Mouse (Mus musculus) lung, postnatal 36 days (tissue): ENCODE measurements around the gene Ppp1r18.
A peak's percentile ranks its signal among the peaks of the same experiment; 100 is the strongest.

Experiments
- DNase-seq: peaks from one replicate; pipeline ENCODE4 v3.0.0; 2022; ENCODE audit warnings: mixed read lengths

The Ppp1r18 gene

DNA sequence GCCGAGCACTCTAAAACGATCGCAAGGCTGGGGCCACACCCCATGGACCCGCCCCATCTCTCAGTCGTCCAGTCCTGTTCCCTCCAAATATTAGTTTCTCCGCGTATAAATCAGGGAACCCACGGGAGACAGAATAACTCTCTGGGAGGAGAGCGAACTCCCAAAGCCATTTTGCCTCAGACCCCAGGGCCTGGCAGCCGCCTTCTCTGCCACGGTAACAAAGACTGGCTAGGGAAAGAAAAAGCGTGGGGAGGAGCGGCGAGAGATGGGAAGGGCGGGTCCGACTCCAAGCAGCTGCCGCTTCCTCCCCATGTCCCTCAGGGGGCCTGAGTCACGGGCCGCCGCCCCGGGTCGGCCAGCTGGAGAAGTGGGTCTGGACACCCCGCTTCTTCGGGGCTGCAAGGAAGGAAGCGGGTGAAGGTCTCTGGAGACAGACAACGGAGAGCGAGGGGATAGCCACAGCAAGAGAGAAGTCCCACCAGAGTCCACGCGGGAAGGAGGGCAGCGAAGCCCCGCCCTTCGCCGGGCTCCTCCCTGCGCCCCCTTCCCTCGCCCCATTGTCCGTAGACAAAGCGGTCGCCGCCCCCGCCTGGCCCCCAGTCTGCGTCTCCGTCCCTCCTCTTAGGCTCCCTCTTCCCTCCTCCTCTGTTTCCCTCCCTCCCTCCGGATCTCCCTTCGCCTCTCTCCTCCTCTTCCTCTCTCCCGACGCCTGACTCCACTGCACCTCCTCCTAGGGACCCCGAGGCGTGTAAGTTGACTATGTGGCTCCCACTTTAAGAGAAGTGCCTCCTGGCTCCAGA lies at the start of gene Ppp1r18:
Gene Ppp1r18 (plus strand): TSS at position 113 of the 800 bp plus-strand sequence.
- DNase-seq = peak; percentile 77

DNA sequence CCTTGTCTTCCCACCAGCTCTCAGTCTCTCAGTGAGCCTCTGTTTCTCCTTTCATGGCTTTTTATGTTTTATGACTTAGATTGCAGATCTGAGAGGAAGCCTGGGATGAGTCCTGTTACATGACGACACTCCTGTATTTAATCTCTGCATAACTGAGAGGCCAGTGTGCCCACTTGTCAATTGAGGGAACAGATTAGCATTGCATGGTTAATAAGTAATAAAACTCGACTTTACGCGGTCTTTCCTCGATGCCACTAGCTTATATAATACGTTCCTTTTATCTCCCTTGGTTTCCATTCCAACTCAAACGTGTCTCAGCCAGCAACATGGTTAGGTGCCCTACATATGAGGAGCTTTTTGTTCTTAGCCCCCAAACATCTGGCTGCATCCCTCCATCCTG lies 49.6 kb upstream of the Ppp1r18 start:
- DNase-seq = no peak

DNA sequence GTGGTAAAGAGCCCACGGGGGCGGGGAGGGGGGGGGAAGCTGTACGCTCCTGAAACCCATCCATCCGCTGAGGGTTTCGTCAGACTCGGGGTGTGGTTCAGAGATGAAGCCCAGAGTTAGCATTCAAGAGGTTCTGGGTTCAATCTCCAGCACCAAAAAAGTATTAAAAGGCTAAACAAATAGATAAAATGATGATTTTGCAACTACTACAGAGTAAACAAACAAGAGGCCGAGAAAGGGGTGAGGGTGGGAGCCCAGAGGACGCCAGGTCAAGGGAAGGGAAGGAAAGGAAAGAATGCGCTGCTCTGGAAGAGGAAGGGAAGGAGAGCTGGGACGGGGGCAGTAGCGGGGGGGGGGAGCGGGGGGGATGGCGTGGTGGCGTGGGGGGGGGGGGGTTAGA lies 48.7 kb upstream of the Ppp1r18 start:
- no peak for DNase-seq

DNA sequence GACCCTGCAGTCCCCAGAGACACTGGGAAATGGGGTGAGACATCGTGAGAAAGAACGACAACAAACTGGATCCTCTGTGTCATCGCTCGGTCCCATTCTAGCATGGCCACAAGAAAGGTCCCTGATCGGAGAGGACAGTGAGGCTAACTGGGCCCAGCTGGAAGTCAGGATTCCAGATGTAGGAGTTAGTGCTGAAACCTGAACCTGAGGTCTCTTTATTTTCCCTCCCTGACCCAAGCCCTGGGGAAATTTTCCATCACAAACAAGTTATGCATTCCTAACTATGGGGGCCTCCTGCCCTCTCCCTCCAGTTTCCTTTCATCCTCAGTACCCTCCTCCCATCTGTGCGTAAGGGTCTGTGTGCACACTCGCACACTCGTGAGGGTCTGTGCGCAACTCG lies 48.2 kb upstream of the Ppp1r18 start:
- DNase-seq = no peak

DNA sequence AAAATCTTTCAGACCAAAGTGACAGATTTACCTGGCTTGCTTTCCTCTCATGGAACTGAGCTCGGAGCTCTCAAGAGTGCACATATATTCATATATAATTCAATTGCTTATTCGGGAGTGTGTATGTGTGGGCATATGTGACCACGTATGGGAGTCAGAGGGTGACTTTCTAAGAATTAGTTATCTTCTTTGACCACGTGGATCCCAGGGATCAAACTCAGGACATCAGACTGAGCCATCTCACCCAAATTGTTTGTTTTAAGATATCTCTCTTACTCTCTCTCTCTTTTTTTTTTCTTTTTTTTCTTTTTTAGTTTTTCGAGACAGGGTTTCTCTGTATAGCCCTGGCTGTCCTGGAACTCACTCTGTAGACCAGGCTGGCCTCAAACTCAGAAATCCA lies 45.3 kb upstream of the Ppp1r18 start:
- no peak for DNase-seq

DNA sequence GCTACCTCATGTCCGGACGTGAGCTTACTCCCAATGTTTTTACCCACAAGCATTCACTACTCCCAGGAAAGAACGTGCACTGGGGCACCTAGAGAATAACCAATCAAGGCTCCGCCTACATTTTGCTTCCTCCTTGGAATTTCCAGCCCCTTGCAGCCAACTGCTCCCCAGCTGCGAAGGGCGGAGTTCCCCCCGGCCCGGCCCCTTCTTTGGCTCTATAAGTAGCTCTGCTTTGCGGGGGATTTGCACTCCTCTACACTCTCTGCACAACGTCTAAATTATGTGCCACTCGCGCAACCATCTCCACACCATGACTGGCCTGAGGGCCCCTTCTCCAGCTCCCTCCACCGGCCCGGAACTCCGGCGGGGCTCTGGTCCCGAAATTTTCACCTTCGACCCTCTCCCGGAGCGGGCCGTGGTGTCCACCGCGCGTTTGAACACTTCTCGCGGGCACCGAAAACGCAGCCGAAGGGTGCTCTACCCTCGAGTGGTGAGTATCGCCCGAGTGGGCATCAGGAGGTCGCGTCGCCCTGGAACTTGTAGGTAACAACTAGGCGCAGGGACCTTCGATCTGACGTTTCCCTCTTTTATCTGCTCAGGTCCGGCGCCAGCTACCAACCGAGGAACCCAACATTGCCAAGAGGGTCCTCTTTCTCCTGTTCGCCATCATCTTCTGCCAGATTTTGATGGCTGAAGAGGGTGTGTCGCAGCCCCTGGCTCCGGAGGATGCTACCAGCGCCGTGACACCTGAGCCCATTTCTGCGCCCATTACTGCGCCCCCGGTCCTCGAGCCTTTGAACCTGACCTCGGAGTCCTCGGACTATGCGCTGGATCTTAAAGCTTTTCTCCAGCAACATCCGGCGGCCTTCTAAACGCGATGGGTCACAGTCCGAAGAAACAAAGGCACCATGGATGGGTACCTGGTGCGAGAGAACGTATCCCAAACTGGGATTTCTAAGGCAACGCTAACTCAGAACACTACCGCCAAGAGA lies 43.7 kb upstream of the Ppp1r18 start, which contains the start of gene Ier3:
Gene Ier3 (plus strand): TSS at position 246 of the 992 bp plus-strand sequence.
- peak; percentile 96 for DNase-seq

DNA sequence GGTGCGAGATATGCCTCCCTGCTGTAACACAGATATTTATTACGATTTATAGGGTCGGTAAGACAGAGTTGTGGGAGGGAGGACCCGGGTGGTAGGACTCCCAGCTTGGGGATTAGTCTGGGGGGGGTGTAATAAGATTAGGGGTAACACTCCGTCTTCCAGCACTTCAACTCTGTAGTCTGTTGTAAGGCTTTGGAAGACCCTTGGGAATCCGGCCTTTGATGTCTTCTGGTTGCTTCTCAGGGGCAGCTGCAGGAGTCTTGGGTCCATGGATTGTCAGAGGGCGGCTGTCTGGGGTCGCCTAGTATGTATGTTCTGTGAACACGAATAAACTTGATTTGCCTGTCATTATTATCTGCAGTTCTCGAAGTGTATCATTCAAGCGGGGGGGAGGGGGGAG lies 42.8 kb upstream of the Ppp1r18 start:
- DNase-seq = no peak

DNA sequence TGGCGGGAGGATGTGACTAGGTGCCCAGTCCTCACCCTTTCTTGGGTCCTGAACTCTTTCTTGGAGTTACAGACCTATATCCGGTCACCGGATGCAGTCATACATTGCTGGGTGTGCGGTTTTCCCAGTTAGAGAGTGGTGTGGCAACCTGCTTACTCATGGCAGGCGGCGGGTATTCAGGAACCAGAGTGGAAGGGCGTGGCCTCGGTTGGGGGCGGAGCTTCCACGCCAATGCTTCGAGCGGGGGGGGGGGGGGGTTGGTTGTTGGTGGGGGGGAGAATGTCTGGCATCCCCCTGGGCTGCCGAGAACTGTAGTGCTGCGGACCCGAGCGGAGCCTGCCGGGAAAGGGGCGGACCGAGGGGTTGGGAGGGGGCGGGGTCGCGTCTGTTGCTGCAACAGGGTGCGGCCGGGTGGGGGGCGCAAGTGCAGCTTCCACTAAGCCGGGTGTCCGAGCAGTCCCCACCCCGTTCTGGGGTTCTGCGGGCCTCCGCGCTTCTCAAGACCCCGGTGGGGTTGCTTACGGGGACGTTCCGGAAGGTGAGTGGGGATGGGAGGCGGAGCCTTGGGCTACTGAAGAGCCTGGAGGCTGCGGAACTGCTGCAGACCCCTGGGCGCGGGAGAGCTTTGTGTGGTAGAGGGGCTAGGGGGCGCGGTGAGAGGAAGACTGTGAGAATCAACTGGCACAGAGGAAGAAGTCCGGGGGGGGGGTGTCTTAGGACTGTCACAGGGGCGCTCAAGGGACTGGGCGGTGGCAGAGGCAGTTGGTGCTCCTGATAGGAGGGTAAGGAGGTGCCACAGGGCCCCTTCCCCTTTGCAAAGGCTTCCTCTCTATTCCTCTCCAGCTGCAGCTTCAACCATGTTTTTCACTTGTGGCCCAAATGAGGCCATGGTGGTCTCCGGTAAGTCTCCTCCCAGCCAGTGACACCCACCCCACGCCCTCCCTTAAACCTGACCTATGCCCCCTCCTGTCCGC lies 42.1 kb upstream of the Ppp1r18 start, which contains the start of gene Flot1:
Gene Flot1 (plus strand): TSS at position 267 of the 974 bp plus-strand sequence.
- peak; percentile 96 for DNase-seq

DNA sequence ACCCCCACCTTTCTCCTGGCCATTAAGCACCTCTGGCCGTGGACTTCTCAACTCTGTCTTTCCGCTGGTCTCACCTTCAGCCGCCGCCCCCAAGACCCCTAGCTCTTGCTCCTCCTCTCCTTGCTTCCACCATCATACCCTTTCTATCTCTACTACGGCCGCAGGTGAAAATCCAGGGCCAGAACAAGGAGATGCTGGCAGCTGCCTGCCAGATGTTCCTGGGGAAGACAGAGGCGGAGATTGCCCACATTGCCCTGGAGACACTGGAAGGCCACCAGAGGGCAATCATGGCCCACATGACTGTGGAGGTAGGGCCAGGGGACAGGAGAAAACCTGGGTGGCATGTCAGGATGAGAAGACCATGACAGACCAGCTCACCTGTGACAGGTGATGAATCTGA lies 41.0 kb upstream of the Ppp1r18 start:
- DNase-seq = no peak

DNA sequence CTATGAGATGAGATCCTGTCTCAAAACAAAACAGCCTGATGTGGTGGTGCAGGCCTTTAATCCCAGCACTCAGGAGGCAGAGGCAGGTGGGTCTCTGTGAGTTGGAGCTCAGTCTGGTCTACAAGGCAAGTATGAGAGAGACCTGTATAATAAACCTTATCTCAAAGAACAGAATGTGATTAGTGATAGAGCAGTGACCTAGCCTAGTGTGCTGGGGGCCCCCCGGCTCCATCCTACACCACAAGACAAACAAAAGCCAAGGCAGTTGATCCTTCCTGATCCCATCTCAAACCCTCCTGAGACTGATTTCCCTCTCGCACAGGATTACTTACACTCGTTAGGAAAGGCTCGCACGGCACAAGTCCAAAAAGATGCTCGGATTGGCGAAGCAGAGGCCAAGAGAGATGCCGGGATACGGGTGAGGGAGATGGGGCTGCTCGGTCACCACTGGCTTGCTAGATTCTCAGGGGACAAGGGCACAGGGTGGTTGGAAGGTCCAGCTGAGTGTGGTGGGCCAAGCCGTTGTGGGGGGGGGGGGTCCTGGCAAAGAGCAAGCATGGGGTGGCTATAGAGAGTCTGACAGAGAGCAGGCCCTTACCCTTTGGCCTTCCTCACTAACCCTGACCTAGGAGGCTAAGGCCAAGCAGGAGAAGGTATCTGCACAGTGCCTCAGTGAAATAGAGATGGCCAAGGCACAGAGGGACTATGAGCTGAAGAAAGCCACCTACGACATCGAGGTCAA lies 40.1 kb upstream of the Ppp1r18 start:
- no peak for DNase-seq

DNA sequence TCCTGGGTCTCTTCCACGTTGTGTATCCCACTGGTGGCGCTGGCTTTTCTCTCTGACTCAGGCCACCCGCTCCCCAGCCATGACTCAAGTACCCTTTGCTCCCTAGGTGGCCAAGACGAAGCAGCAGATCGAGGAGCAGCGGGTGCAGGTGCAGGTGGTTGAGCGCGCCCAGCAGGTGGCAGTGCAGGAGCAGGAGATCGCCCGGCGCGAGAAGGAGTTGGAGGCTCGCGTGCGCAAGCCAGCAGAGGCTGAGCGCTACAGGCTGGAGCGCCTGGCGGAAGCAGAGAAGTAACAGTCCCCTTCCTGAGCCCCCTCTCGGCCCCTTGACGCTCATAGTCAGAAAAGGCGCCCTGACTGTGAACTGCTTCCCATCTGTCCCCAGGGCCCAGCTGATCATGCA lies 35.7 kb upstream of the Ppp1r18 start:
- DNase-seq = peak; percentile 92

DNA sequence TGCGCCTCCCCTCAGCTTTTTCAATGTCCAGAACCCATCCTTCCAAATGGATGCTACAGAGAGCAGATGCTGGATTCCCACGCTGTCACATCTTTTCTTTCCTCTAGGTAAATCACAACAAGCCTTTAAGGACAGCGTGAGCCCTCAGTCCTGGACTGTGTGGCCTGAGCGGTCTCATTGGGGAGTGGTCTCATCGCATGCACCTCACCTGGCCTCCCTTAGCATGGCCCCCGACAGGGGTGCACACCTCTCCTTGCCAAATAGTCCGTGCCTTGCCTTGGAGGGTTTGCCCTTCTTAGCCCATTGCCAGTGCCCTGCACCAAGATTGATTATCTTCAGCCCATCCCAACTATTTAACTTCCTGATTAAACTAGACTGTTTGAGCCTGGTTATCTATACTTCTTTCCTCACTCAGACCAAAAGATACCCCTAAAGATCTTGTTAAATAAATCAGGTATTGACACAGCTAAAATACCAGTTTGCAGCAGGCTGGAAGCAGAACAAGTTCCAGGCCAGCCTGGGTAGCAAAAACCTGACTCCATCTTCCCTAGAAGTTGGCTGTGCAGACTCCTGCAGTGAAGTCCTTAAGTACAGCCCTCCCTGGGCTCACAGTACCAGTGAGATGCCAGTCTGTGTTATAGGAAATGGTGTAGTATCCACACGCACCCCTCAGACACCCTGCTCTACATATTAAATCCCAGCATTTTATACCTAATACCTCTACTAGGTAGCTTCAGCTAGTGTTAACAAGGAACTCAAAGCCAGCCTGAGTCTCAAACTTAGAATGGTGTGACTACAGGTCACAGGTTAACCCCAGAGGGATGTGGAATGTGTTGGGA lies 32.8 kb upstream of the Ppp1r18 start:
- no peak for DNase-seq

DNA sequence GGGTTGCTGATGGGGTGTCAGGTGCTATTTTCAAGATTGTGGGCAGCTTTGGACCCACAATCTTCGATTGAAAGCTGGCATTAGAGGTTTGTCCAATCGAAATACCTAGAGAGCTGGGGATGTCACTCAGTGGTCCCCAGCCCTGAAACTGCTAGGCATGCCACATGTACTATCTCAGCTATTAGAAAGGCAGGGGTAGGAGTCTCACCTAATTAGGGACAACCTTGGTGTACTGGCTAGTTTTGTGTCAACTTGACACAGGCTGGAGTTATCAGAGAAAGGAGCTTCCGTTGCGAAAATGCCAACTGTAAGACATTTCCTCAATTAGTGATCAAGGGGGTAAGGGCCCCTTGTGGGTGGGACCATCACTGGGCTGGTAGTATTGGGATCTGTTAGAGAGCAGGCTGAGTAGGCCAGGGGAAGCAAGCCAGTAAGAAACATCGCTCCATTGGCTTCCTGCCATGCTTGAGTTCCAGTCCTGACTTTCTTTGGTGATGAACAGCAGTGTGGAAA lies 32.1 kb upstream of the Ppp1r18 start:
- DNase-seq = no peak

DNA sequence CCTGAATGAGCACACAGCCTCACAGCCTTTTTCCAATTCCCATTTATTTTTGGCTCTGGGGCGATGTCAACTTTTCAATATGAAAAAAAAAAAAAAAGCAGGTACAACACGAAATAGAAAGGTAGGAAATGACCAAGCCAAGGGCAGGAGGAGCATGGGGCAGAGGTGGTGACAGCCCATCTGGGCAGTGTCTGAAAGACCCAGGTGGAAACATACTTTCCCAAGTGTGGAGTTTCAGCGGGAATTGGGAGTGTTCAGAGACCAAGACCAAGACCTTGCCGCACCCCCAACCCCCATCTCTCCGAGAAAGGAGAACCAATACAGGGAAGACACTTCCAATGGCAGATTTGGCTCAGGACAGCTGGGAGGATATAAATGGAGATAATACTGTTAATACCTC lies 31.5 kb upstream of the Ppp1r18 start:
- no peak for DNase-seq

DNA sequence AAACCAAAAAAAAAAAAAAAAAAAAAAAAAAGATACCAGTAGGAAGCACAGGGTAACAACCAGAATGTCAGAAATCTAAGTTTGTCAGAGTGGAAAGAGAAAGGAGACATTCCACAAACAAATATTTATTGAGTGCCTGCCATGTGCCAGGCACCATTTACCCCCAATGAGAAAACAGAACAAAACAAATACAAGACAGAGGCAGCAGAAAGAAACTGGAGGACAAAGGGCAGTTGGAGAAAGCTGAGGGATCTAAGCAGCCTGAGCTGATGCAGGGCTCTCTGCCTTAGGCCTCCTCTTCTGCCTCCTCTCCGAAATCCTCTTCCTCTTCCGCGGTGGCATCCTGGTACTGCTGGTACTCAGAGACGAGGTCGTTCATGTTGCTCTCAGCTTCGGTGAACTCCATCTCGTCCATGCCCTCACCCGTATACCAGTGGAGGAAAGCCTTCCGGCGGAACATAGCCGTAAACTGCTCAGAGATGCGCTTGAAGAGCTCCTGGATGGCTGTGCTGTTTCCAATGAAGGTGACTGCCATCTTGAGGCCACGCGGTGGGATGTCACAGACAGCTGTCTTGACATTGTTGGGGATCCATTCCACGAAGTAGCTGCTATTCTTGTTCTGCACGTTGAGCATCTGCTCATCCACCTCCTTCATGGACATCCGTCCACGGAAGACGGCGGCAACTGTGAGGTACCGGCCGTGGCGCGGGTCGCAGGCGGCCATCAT lies 30.5 kb upstream of the Ppp1r18 start:
- DNase-seq = no peak

DNA sequence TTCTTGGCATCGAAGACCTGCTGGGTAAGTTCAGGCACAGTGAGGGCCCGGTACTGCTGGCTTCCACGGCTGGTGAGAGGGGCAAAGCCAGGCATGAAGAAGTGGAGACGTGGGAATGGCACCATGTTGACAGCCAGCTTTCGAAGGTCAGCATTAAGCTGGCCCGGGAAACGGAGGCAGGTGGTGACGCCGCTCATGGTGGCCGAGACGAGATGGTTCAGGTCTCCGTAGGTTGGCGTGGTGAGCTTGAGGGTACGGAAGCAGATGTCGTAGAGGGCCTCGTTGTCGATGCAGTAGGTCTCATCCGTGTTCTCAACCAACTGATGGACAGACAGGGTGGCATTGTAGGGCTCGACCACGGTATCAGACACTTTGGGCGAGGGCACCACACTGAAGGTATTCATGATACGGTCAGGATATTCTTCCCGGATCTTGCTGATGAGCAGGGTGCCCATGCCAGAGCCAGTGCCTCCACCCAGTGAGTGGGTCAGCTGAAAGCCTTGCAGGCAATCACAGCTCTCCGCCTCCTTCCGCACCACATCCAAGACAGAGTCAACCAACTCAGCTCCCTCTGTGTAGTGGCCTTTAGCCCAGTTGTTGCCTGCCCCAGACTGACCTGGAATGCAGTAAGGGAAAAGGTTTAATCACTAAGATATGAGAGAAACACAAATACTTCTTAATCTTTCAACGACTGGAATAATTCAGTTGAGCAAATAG lies 29.8 kb upstream of the Ppp1r18 start:
- DNase-seq = no peak

DNA sequence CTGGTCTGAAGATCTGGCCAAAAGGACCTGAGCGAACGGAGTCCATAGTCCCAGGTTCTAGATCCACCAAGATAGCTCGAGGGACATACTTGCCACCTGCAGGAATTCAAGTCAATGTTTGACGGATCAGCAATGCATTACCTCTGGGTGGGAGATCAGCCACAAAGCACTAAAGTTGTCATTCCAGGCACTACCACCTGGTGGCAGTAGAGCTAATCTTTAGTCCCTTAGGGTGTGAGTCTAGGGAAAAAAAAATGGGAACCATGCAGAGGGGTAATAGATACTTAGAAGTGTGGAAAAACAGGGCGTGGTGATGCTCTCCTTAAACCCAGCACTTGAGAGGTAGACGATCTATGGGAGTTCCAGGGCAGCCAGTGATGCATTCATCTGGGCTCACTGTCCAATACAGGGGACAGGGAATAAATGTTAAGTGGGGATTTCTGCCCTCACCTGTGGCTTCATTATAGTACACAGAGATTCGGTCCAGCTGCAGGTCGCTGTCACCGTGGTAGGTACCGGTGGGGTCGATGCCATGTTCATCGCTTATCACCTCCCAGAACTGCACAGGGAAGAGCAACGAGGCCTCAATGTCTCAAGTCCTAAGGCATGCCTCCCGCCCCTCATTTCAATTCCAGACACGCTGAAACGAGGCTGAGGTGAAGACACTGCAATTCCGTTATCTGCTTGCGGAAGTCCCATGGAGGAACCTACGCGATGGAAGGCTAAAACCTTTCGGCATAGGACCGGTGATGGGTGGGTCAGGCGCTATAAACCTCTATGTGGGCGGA lies 29.0 kb upstream of the Ppp1r18 start:
- DNase-seq = peak; percentile 95

DNA sequence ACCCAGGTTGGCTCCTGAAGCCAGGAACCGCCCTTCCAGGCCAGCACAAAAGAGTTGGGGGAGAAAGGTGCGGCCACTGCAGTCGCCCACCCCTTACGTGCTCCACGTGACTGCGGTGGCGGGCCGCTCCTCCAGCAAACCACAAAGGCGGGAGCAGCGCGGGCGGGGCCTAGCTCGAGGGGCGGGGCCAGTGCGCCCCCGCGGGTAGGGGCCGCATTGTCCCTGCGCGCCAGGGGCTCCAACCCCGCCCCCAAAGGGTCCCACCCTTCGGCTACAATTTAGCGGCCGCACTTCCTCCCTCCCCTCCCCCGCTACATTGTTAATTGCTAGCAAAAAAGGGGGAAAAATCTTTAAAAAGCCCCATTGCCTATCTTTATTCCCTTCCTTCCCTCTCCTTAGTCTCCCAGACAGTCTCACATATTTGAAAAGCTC lies 28.4 kb upstream of the Ppp1r18 start:
- DNase-seq = peak; percentile 91
